Mouse (Mus musculus): Measurements from ENCODE around the gene Wnt11.

Gene Wnt11

GRCm38 (mm10) chr7:98862994-98863393 is 28.1 kb downstream of the Wnt11 start:
- no peak for DNase-seq (ENCODE audit: extremely low read depth, insufficient read length, low spot score)

GRCm38 (mm10) chr7:98863969-98864718 is 29.2 kb downstream of the Wnt11 start:
- no peak for DNase-seq (ENCODE audit: extremely low read depth, insufficient read length, low spot score)

GRCm38 (mm10) chr7:98867053-98867793 is 32.3 kb downstream of the Wnt11 start:
- no peak for DNase-seq (ENCODE audit: extremely low read depth, insufficient read length, low spot score)

GRCm38 (mm10) chr7:98867794-98868150 is 32.9 kb downstream of the Wnt11 start:
- DNase-seq (ENCODE audit: extremely low read depth, insufficient read length, low spot score) = no peak

GRCm38 (mm10) chr7:98869070-98869469 is 34.2 kb downstream of the Wnt11 start:
- no peak for DNase-seq (ENCODE audit: extremely low read depth, insufficient read length, low spot score)

- DNase-seq (ENCODE audit: extremely low read depth, insufficient read length, low spot score) = no peak
Observed at GRCm38 (mm10) chr7:98870791-98871190, 35.9 kb downstream of the Wnt11 start.

GRCm38 (mm10) chr7:98871882-98872281 is 37.0 kb downstream of the Wnt11 start:
- DNase-seq (ENCODE audit: extremely low read depth, insufficient read length, low spot score) = no peak

GRCm38 (mm10) chr7:98873316-98873715 is 38.4 kb downstream of the Wnt11 start:
- DNase-seq (ENCODE audit: extremely low read depth, insufficient read length, low spot score) = no peak

GRCm38 (mm10) chr7:98874411-98874951 is 39.6 kb downstream of the Wnt11 start:
- no peak for DNase-seq (ENCODE audit: extremely low read depth, insufficient read length, low spot score)

GRCm38 (mm10) chr7:98875390-98875990 is 40.6 kb downstream of the Wnt11 start:
- no peak for DNase-seq (ENCODE audit: extremely low read depth, insufficient read length, low spot score)

GRCm38 (mm10) chr7:98876119-98876518 is 41.2 kb downstream of the Wnt11 start:
- no peak for DNase-seq (ENCODE audit: extremely low read depth, insufficient read length, low spot score)

- DNase-seq (ENCODE audit: extremely low read depth, insufficient read length, low spot score) = peak; percentile 53
Observed at GRCm38 (mm10) chr7:98879176-98879575, 44.3 kb downstream of the Wnt11 start.

- no peak for DNase-seq (ENCODE audit: extremely low read depth, insufficient read length, low spot score)
Observed at GRCm38 (mm10) chr7:98881887-98882286, 47.0 kb downstream of the Wnt11 start.

GRCm38 (mm10) chr7:98887811-98888261 is 52.9 kb downstream of the Wnt11 start:
- DNase-seq (ENCODE audit: extremely low read depth, insufficient read length, low spot score) = no peak

GRCm38 (mm10) chr7:98888810-98889209 is 53.9 kb downstream of the Wnt11 start:
- DNase-seq (ENCODE audit: extremely low read depth, insufficient read length, low spot score) = no peak

GRCm38 (mm10) chr7:98889211-98889610 is 54.3 kb downstream of the Wnt11 start:
- DNase-seq (ENCODE audit: extremely low read depth, insufficient read length, low spot score) = no peak

- no peak for DNase-seq (ENCODE audit: extremely low read depth, insufficient read length, low spot score)
Observed at GRCm38 (mm10) chr7:98893144-98893543, 58.2 kb downstream of the Wnt11 start.

- DNase-seq (ENCODE audit: extremely low read depth, insufficient read length, low spot score) = no peak
Observed at GRCm38 (mm10) chr7:98894305-98894704, 59.4 kb downstream of the Wnt11 start.

GRCm38 (mm10) chr7:98894768-98895167 is 59.9 kb downstream of the Wnt11 start:
- DNase-seq (ENCODE audit: extremely low read depth, insufficient read length, low spot score) = no peak

GRCm38 (mm10) chr7:98895501-98896095 is 60.7 kb downstream of the Wnt11 start:
- DNase-seq (ENCODE audit: extremely low read depth, insufficient read length, low spot score) = no peak

GRCm38 (mm10) chr7:98897323-98897722 is 62.4 kb downstream of the Wnt11 start:
- DNase-seq (ENCODE audit: extremely low read depth, insufficient read length, low spot score) = no peak

Measured in 3134 (cell line).